ENCODE assay signal across 8 mouse cellular contexts in the genomic region with DNA sequence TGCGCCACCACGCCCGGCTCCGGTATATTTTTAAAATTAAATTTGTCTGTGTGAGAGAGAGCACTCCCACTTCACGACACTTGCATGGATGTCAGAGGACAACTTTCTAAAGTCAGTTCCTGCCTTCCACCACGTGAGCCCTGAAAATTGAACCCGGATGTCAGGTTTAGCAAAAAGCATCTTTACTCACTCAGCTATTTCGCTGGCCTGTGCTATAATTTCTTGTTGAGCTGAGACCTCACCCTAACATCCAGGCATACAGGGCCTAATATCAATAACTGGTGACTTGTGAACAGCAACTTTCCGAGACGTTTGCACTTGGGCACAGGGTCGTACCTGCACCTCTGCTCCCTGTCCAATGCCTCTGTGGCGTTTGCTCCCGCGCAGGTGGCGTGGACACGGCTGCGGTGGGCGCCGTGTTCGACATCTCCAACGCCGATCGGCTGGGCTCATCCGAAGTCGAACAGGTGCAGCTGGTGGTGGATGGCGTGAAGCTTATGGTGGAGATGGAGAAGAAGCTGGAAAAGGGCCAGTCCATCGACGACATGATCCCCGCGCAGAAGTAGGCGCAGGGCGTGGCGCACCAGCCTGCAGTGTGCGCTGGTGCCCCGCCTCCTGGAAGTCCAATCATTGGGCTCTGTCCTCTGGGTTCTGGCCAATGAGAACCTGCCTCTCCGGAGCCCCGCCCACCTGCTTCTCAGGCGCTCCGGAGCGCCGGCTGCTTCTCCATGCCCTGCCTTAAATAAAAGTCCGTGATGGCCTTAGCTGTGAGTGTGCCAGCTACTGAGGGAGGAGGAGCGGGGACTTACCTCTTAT. TPM values are rescaled to one million over a fixed set of nuclear protein-coding genes. Genes with fewer than 3 reads are reported as not detected.
DNase-seq lines count a peak whose midpoint lies in the region; ATAC-seq and TF ChIP-seq lines count a peak whose summit lies in the region.

No protein-coding gene starts in this region.

- peak; percentile 83 for DNase-seq in cerebellum, adult 11 months
- DNase-seq in heart, postnatal 14 days, result peak; percentile 79 to 86
- DNase-seq in layer of hippocampus, adult 11-12 months (ENCODE audit: low spot score), result peak; percentile 89
- peak; percentile 89 for DNase-seq in liver, postnatal 0 days

- peaks cover 80% of the 10 kb centered on the region for H3K27me3 ChIP-seq in E14TG2a.4 (ENCODE audit: insufficient read depth, low read length)
- peaks cover 63% of the 10 kb centered on the region for H3K27me3 ChIP-seq in forebrain, embryonic 13.5 days
- H3K27me3 ChIP-seq in liver, postnatal 0 days (ENCODE audit: insufficient read depth, low read length), result peaks cover 36% of the 10 kb centered on the region
- peaks cover 16% of the 10 kb centered on the region for H3K27me3 ChIP-seq in neural tube, embryonic 14.5 days (ENCODE audit: control insufficient read depth, insufficient read depth, low read length)
- H3K27me3 ChIP-seq in testis, adult 2 months (ENCODE audit: control insufficient read depth, insufficient read depth, low read length), result 0 out of 2 replicates have a peak, but pooled peaks cover 3% of the 10 kb centered on the region

- peak overlapping the region; percentile 78 for H3K4me3 ChIP-seq in E14TG2a.4 (replicated peaks; ENCODE audit: low read length)
- H3K4me3 ChIP-seq in forebrain, embryonic 13.5 days, result peak overlapping the region; percentile 42
- H3K4me3 ChIP-seq in liver, postnatal 0 days (ENCODE audit: low read depth, low read length), result peak overlapping the region; percentile 20; the same call in 1 of the 2 replicates
- H3K4me3 ChIP-seq in neural tube, embryonic 14.5 days (ENCODE audit: low read depth, low read length), result peak overlapping the region; percentile 34
- peak overlapping the region; percentile 36 for H3K4me3 ChIP-seq in testis, adult 2 months (ENCODE audit: control insufficient read depth, low read depth, low read length)

- no peak for TF ChIP-seq CTCF in E14TG2a.4 (conservative IDR thresholded peaks at IDR 0.05; ENCODE audit: low read length)
- no peak for TF ChIP-seq CTCF in liver, postnatal 0 days (IDR thresholded peaks at IDR 0.05; ENCODE audit: low read depth)
- TF ChIP-seq CTCF in testis, adult 2 months (IDR thresholded peaks at IDR 0.05; ENCODE audit: control insufficient read depth, insufficient read depth, insufficient replicate concordance, low read depth, low read length), result no peak

- intact Hi-C loops in heart, postnatal 14 days (cut with DNase I), result no loop called here

- 13% methylated on average over 43 of the region's 43 CpGs for WGBS in forebrain, embryonic 13.5 days
- WGBS in liver, postnatal 0 days (ENCODE audit: insufficient replicate concordance), result 10% methylated on average over 43 of the region's 43 CpGs
- WGBS in neural tube, embryonic 14.5 days, result 13% methylated on average over 43 of the region's 43 CpGs

- H3K36me3 ChIP-seq in E14TG2a.4 (ENCODE audit: insufficient read depth, low read length), result peaks cover 12% of the 10 kb centered on the region
- peaks cover 14% of the 10 kb centered on the region for H3K36me3 ChIP-seq in forebrain, embryonic 13.5 days (ENCODE audit: poor library complexity, severe bottlenecking)
- peaks cover 6% of the 10 kb centered on the region for H3K36me3 ChIP-seq in liver, postnatal 0 days (replicated peaks; ENCODE audit: insufficient read depth, low read length)
- H3K36me3 ChIP-seq in neural tube, embryonic 14.5 days (ENCODE audit: control insufficient read depth, insufficient read depth, low read length), result peaks cover 12% of the 10 kb centered on the region
- no peaks in the 10 kb centered on the region for H3K36me3 ChIP-seq in testis, adult 2 months (ENCODE audit: control insufficient read depth, insufficient read depth, low read length)

- H3K4me1 ChIP-seq in E14TG2a.4 (replicated peaks; ENCODE audit: low read depth, low read length), result peaks cover 41% of the 10 kb centered on the region
- H3K4me1 ChIP-seq in forebrain, embryonic 13.5 days, result peaks cover 4% of the 10 kb centered on the region; the same call in 1 of the 2 replicates
- peaks cover 13% of the 10 kb centered on the region for H3K4me1 ChIP-seq in liver, postnatal 0 days (ENCODE audit: insufficient read depth)
- H3K4me1 ChIP-seq in neural tube, embryonic 14.5 days (ENCODE audit: control insufficient read depth, insufficient read depth, low read length), result no peaks in the 10 kb centered on the region
- peaks cover 22% of the 10 kb centered on the region for H3K4me1 ChIP-seq in testis, adult 2 months (ENCODE audit: control insufficient read depth, insufficient read depth, low read length)

- H3K4me2 ChIP-seq in forebrain, embryonic 13.5 days, result peak overlapping the region; percentile 66
- peak overlapping the region; percentile 62 for H3K4me2 ChIP-seq in liver, postnatal 0 days (ENCODE audit: low read depth, low read length)
- H3K4me2 ChIP-seq in neural tube, embryonic 14.5 days (ENCODE audit: low read depth, low read length), result peak overlapping the region; percentile 71

- no peak for TF ChIP-seq EP300 in liver, postnatal 0 days (IDR thresholded peaks at IDR 0.05; ENCODE audit: low read depth)

- no peak for TF ChIP-seq POLR2A in testis, adult 2 months (IDR thresholded peaks at IDR 0.05; ENCODE audit: control insufficient read depth, low read depth, low read length)

- ATAC-seq in forebrain, embryonic 13.5 days, result peak; percentile 97
- peak; percentile 94 for ATAC-seq in liver, postnatal 0 days
- peak; percentile 98 for ATAC-seq in neural tube, embryonic 14.5 days (ENCODE audit: low read depth)

- H3K9ac ChIP-seq in forebrain, embryonic 13.5 days, result peak overlapping the region; percentile 48; the same call in 1 of the 2 replicates
- no peak overlapping the region for H3K9ac ChIP-seq in liver, postnatal 0 days (replicated peaks)
- peak overlapping the region; percentile 42 for H3K9ac ChIP-seq in neural tube, embryonic 14.5 days (replicated peaks; ENCODE audit: low read depth, low read length)

- no peaks in the 10 kb centered on the region for H3K9me3 ChIP-seq in E14TG2a.4 (ENCODE audit: low read length)
- H3K9me3 ChIP-seq in forebrain, embryonic 13.5 days (replicated peaks), result no peaks in the 10 kb centered on the region
- no peaks in the 10 kb centered on the region for H3K9me3 ChIP-seq in liver, postnatal 0 days (ENCODE audit: low read length)
- H3K9me3 ChIP-seq in neural tube, embryonic 14.5 days (ENCODE audit: control insufficient read depth, low read length), result no peaks in the 10 kb centered on the region

- no peak overlapping the region for H3K27ac ChIP-seq in forebrain, embryonic 13.5 days
- no peak overlapping the region for H3K27ac ChIP-seq in liver, postnatal 0 days (ENCODE audit: low read depth)
- no peak overlapping the region for H3K27ac ChIP-seq in neural tube, embryonic 14.5 days (ENCODE audit: low read depth, low read length)
- H3K27ac ChIP-seq in testis, adult 2 months (ENCODE audit: control insufficient read depth, insufficient read depth, low read depth, low read length), result no peak overlapping the region

RNA-seq across cellular contexts. Expression of gene Ckm, which starts 16.5 kb away (rescaled TPM):
- polyA plus RNA-seq in forebrain, embryonic 13.5 days (2015; fragmentation: Nextera tagmentation; extraction: Ambion mirVana), result not detected in 2 replicates
- total RNA-seq in heart, postnatal 14 days (2021), result 1,000 to 10,000 TPM; 3,946 to 4,137 TPM
- 5.3 and 94.1 TPM in 2 replicates for polyA plus RNA-seq in liver, postnatal 0 days (2015; fragmentation: Nextera tagmentation; extraction: Ambion mirVana)
- polyA plus RNA-seq in neural tube, embryonic 14.5 days (2014; fragmentation: Nextera tagmentation; extraction: Ambion mirVana), result 0.63 and 2.0 TPM in 2 replicates
- polyA plus RNA-seq in testis, adult 2 months (2012; rRNA removed), result 2.4 and 8.7 TPM in 2 replicates

RNA-seq across cellular contexts. Expression of gene Klc3, which starts 17.1 kb away (rescaled TPM):
- polyA plus RNA-seq in forebrain, embryonic 13.5 days (2015; fragmentation: Nextera tagmentation; extraction: Ambion mirVana), result 1.5 and 2.6 TPM in 2 replicates
- under 1 TPM; 0.45 to 0.63 TPM for total RNA-seq in heart, postnatal 14 days (2021)
- 0.12 and 0.32 TPM in 2 replicates for polyA plus RNA-seq in liver, postnatal 0 days (2015; fragmentation: Nextera tagmentation; extraction: Ambion mirVana)
- 1.1 and 2.1 TPM in 2 replicates for polyA plus RNA-seq in neural tube, embryonic 14.5 days (2014; fragmentation: Nextera tagmentation; extraction: Ambion mirVana)
- 33.3 and 39.9 TPM in 2 replicates for polyA plus RNA-seq in testis, adult 2 months (2012; rRNA removed)

RNA-seq across cellular contexts. Expression of gene Mark4, which starts 37.6 kb away (rescaled TPM):
- polyA plus RNA-seq in forebrain, embryonic 13.5 days (2015; fragmentation: Nextera tagmentation; extraction: Ambion mirVana), result 11.7 and 12.2 TPM in 2 replicates
- 10 to 100 TPM; 23.3 to 25.0 TPM for total RNA-seq in heart, postnatal 14 days (2021)
- 1.8 and 2.0 TPM in 2 replicates for polyA plus RNA-seq in liver, postnatal 0 days (2015; fragmentation: Nextera tagmentation; extraction: Ambion mirVana)
- polyA plus RNA-seq in neural tube, embryonic 14.5 days (2014; fragmentation: Nextera tagmentation; extraction: Ambion mirVana), result 17.0 and 19.2 TPM in 2 replicates
- 13.2 and 14.1 TPM in 2 replicates for polyA plus RNA-seq in testis, adult 2 months (2012; rRNA removed)

RNA-seq across cellular contexts. Expression of gene Ercc2, which starts 39.2 kb away (rescaled TPM):
- polyA plus RNA-seq in forebrain, embryonic 13.5 days (2015; fragmentation: Nextera tagmentation; extraction: Ambion mirVana), result 20.4 and 24.9 TPM in 2 replicates
- total RNA-seq in heart, postnatal 14 days (2021), result 10 to 100 TPM; 12.4 to 15.7 TPM
- 3.8 and 4.6 TPM in 2 replicates for polyA plus RNA-seq in liver, postnatal 0 days (2015; fragmentation: Nextera tagmentation; extraction: Ambion mirVana)
- 11.4 TPM in 2 replicates for polyA plus RNA-seq in neural tube, embryonic 14.5 days (2014; fragmentation: Nextera tagmentation; extraction: Ambion mirVana)
- 50.6 and 53.3 TPM in 2 replicates for polyA plus RNA-seq in testis, adult 2 months (2012; rRNA removed)

RNA-seq across cellular contexts. Expression of gene Exoc3l2, which starts 42.1 kb away (rescaled TPM):
- polyA plus RNA-seq in forebrain, embryonic 13.5 days (2015; fragmentation: Nextera tagmentation; extraction: Ambion mirVana), result 0.13 and 0.29 TPM in 2 replicates
- 1 to 10 TPM in 1 of 2 experiments, under 1 TPM in 1; 0.79 to 1.1 TPM for total RNA-seq in heart, postnatal 14 days (2021)
- polyA plus RNA-seq in liver, postnatal 0 days (2015; fragmentation: Nextera tagmentation; extraction: Ambion mirVana), result 1.1 and 1.7 TPM in 2 replicates
- 0.71 TPM in 2 replicates for polyA plus RNA-seq in neural tube, embryonic 14.5 days (2014; fragmentation: Nextera tagmentation; extraction: Ambion mirVana)
- polyA plus RNA-seq in testis, adult 2 months (2012; rRNA removed), result 26.1 and 27.2 TPM in 2 replicates

Comparison
In these comparisons a context has a peak if more than half of its experiments do, and no peak if none do; other contexts are left out.
1. H3K4me3 ChIP-seq: peak in every context shown above with its lines; median percentile 78 in E14TG2a.4; 42 in forebrain, embryonic 13.5 days; 36 in testis, adult 2 months; 34 in neural tube, embryonic 14.5 days; 20 in liver, postnatal 0 days.